Mouse (Mus musculus) c-Kit-positive CD71-negative TER-119-negative erythroid progenitor cells, embryonic 14.5 days (primary cell): Measurements from ENCODE around the gene Nxph4.
A peak's percentile ranks its signal among the peaks of the same experiment; 100 is the strongest.

ENCODE experiments used
- DNase-seq: peaks from one replicate; pipeline ENCODE4 v3.0.0-alpha.2; 2013; ENCODE audit warnings: low read depth

Nxph4 gene

GRCm38 (mm10) chr10:127488856-127489255 is 45.5 kb downstream of the Nxph4 start:
- no peak for DNase-seq

- DNase-seq, result no peak
These were observed 49.1 kb downstream of the Nxph4 start for GRCm38 (mm10) chr10:127485235-127485634.

GRCm38 (mm10) chr10:127480833-127481813 is 53.2 kb downstream of the Nxph4 start:
- peak; percentile 39 for DNase-seq

GRCm38 (mm10) chr10:127479131-127479530 is 55.2 kb downstream of the Nxph4 start:
- peak; percentile 36 for DNase-seq

- DNase-seq, result no peak
These were observed 57.1 kb downstream of the Nxph4 start for GRCm38 (mm10) chr10:127477301-127477700.

GRCm38 (mm10) chr10:127476541-127476940 is 57.8 kb downstream of the Nxph4 start:
- DNase-seq, result no peak
